Mouse (Mus musculus) mouse trophoblast stem cell (cell line): ENCODE measurements around the gene Usp29.

Experiments
- in situ Hi-C, 2 experiments: fragments of 300-500 bp; cut with MseI, MboI; formaldehyde crosslinking; loops; 2 replicates in 1 of 2; 3 replicates in 1 of 2; pipeline ENCODE4 v1.15.1; 2025

The Usp29 gene

DNA sequence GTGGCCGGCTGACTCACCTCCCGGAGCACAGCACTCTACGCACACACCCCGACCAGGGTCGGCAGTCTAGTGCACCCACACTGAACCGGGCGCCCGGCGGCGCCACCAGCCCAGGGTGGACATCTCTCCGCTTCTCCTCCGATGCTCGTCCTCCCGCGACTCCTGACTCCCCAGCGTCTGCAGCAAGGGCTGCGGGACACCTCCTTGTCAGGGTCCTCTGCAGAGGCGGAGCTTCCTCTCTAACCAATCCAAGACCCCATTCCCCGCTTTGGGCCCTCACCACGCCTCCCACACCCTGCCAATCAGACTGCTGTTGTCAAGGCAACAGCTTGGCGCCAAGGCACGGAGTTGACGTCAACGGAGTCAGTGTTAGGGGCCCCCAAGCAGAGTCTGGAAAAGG, at the start of gene Usp29, which contains the start of gene Peg3:
TSS of gene Usp29 (plus strand) at position 338 of the 400 bp plus-strand sequence.
TSS of gene Peg3 (minus strand) at position 191 of the 400 bp plus-strand sequence.
- in situ Hi-C loops = loop anchor here in 1 of 2 experiments (25.0 kb wide), 2 partner anchors 182 to 557 kb away; partner anchors contain the start of gene Gm45844

DNA sequence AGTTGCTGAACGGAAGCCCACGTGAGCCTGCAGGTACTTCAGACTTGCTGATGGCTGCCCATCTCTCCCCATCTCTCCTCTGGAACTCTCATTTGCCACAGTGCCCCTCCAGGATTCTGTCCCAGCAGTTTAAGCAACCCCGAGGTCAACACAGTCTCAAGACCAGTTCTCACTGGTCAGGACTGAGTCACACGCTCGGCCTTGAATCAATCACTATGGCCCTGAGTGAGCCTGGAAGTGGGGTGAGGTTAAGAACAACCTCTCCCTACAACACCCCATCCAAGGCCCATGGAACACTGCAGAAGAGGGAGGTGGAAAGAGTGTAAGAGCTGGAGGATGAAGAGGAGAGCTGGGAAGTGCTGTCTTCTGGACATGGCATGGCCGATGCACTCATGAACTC, 44.9 kb upstream of the Usp29 start:
- in situ Hi-C loops = loop anchor here in 1 of 2 experiments (10.0 kb wide), 1 partner anchor 101 kb away; no protein-coding TSS in a partner anchor

DNA sequence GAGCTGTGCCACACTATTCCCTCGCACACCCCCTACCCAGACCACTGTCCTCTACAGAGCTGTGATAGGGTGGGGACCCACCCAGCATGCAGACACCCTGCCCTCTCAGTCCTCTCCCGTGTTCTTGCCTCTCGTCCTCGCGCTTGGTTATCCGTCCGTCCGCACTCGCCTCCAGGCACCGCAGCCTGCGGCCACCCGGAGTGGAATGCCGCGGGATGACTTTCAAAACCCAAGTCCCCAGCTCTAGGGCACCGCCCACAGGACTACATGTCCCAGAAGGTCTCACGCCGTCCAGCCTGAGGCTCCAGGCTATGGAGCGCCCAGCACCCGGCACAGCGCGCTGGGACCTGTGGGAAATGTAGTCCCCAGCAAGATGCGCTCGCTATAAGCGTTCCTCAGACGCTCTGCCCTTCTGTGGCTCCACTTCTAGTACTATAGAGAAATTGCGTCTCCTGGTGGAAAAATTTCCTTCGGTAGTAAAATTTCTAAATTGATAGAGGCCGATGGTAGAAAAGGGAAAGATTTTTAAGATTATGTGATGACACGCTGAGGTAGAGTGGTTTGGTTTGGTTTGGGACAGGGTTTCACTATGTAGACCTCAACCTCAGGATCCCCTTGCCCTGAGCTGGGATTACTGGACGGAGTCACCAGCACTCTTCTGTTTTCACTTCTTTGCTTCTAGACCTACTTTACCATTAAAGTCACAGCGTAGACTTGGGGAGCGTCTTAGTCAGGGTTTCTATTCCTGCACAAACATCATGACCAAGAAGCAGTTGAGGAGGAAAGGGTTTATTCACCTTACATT, 33.9 kb upstream of the Usp29 start, which contains the start of gene Zim1:
TSS of gene Zim1 (minus strand) at position 210 of the 805 bp plus-strand sequence.
- in situ Hi-C loops = loop anchor here in 1 of 2 experiments (10.0 kb wide), 1 partner anchor 112 kb away; no protein-coding TSS in a partner anchor

DNA sequence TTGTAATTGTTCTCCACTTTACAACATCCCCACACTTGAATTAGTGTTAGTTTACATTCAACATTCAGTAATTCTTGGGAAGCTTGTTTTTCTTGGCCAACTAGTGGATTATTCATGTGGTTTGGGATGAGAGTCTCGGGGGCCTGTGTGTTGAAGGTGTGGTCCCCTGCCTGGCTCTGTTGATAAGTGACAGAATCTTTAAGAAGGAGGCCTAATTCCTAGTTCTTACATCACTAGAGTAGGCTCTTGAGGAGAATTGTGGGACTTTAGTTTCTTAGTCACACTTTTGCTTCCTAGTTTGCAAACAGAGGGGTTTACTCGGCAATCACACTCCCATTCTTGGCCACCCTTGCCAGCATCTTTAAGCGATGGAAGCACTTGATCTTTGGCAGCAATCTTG, 31.1 kb upstream of the Usp29 start:
- in situ Hi-C loops = loop anchor here in 1 of 2 experiments (10.0 kb wide), 1 partner anchor 114 kb away; no protein-coding TSS in a partner anchor

DNA sequence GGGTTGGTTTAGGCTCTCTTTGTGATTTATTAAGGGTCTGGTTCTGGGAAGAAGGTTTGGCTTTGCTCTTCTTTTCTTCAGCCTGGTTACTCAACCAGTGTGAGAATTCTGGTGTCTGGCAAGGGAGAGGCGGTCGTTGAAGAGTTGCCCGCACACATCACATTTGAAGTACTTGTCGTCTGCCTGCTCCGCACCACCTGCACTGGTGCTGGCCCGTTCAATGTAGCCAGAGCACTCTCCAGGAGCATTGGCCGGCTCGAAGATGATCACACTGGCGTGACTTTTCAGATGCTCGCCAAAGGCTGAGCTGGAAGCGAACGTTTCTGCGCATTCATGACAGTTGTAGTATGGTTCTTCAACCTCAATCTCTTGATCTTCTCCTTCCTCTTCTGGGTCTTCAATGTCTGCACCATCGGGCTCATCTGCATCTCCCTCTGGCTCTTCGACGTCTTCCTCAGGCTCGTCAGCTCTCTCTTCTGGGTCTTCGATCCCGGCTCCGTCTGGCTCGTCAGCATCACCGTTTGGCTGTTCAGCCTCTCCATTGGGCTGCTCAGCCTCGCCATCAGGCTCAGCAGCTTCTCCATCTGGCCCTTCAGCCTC, 22.9 kb upstream of the Usp29 start:
- in situ Hi-C loops = loop anchor here in 1 of 2 experiments (25.0 kb wide), 1 partner anchor 580 kb away; the partner anchor contains the start of gene Gm45844

DNA sequence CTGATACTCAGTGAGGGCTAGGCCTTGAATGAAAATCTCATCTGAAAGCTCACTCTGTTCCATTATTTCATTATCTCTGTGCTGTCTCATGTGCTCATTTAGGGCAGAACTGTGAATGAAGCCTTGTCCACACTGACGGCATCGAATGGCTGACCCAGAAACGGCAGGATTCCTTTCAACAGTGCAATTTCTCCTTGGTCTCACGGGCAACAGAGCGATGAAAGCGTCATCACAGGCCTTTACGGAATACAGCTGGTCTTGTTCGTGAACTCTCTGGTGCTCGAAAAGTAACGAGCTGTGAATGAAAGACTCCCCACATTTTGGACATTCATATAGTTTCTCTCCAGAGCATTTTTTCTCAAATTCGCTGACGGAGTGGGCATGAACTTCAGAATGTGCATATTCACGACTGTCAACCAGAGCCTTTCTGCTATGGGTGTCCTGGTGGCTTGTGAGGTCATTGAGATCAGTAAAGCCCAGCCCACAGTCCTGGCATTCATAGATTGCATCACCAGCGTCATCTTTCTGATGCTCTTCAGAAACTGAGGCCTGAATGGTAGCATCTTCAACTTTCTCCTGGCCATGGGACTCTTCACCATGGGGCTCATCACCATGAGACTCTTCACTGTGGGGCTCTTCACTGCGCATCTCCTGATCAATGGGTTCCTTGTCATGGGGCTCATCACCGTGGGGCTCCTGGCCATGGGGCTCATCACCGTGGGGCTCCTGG, 21.8 kb upstream of the Usp29 start:
- in situ Hi-C loops = loop anchor here in 1 of 2 experiments (25.0 kb wide), 1 partner anchor 579 kb away; the partner anchor contains the start of gene Gm45844

DNA sequence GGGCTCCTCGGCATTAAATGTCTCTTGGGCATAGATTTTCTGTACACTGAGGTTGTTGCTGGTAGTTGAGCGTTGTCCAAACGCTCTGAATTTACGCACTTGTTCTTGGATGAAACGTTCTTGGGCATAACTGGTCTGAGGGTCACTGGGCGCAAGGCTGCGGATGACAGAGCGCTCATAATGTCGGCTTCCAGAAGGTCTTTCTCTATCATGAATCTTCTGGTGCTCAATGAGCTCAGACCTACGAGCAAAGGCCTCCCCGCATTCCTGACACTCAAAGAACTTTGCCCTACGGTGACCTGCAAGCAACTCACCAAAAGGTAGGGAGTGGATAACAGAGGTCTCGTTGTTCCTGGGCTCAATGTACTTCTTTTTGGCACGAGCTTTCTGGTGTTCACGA, 21.0 kb upstream of the Usp29 start:
- in situ Hi-C loops = loop anchor here in 1 of 2 experiments (25.0 kb wide), 1 partner anchor 578 kb away; the partner anchor contains the start of gene Gm45844

DNA sequence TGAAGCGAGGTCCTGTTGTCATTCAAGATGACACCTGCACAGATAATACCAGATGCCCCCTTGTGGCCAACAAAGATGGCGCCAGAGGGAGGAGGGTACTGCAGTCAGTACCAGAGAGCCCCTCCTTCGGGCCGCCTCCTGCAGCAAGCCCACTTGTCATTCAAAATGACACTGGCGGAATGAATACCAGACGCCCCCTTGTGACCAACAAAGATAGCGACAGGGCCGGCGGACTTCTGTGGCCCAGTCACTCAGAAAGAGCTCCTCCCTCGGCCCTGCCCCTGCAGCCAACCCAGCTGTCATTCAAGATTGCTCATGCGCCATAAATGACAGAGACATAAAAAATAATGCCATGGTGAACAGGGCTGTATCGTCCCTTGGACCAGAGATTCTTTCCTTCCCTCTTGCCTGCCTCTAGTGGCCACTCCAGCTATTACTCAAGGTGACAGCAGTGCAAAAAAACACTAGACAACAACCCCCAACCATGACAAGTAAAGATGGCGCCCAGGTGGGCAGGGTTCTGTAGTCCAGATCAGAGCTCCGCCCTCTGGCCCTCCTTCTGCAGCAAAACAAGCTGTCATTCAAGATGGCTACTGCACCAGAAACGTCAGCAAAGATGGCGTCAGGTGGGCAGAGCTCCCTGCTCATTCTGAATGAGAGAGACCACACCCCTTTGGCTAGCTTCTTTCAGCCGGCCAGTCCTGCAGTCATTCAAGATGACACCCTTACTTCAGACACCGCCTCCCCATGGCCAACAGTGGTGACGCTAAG, 2.8 kb upstream of the Usp29 start:
- in situ Hi-C loops = loop anchor here in 1 of 2 experiments (25.0 kb wide), 2 partner anchors 185 to 560 kb away; partner anchors contain the start of gene Gm45844

DNA sequence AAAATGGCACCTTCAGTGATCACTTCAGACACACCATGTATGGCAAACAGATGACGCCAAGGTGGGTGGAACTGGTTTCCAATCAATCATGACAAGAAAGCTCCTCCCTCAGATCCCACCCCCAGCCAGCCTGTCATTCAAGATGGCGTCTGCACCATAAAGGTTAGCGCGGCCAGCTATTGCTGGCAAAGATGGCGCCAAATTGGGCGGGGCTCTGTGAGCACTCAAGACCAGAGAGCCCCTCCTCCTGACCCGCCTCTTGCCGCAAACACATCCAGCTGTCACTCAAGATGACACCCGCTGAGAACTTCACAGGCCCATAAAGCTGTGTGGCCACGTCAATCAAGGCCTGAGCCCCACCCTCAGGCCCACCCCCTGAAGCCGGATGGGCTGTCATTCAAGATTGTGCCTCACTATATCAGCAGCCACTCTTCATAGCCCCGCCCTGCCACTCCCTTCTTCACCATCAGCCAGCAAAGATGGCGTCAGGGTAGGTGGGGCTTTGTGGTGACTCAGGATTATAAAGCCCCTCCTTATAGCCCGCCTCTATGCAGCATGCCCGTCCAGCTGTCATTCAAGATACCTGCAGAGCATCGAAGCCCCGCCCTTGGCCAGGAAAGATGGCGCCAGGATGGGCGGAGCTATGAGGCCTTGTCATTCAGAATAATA, 2.0 kb upstream of the Usp29 start:
- in situ Hi-C loops = loop anchor here in 1 of 2 experiments (25.0 kb wide), 2 partner anchors 184 to 559 kb away; partner anchors contain the start of gene Gm45844

DNA sequence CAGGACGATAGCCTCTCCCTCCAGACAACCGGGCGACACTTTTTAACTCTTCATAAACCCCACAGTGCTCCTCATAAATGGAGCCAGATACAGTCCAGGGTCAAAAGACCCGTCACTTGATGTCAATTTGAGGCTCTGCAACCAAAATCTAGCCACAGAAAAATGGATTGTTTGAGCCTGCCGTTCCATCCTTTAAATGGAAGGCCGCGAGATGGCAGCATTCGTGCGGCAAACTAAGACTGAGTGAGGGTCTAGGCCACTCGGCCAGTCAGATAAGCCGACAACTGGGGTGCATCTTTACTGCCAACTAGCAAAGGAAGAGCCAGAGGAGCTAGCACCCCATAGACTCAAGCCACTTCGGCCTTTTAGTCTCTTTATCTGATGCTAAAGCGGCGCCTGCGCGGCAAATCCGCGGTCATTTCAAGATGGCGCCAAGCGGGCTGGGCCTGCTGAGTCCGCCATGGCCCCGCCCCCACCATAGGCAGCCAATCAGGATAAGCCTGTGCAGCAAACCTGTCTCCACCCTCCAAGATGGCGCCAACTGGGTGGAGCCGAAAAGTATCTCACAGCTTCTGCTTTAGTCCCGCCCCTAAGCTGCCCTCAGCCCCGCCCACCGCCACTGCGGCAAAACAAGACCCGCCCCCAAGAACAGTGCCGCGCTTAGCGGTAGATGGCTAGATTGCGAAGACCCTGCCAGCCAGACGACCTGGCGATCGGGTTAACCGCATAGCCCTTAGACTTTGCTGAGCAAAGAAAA, 1.1 kb upstream of the Usp29 start:
- in situ Hi-C loops = loop anchor here in 1 of 2 experiments (25.0 kb wide), 2 partner anchors 183 to 558 kb away; partner anchors contain the start of gene Gm45844

DNA sequence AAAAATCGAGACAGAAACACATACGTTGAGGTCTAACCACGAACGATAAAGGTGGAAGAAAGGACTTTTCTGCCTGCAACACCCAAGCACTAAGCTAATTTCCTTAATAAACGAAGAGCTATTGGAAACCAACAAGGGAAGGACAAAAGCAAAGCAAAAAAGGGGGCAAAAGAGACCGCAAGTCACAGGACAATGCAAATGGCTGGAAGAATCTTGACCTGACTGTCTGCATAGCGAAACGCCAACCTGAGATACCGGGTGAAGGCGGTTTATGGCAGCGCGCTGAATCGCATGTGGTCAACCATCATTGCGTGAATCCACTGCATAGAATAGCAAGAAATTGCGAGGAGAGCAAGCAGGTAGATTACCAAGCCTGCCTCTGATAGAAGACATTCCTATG, 423 bp downstream of the Usp29 start:
- in situ Hi-C loops = loop anchor here in 1 of 2 experiments (25.0 kb wide), 2 partner anchors 182 to 556 kb away; partner anchors contain the start of gene Gm45844

DNA sequence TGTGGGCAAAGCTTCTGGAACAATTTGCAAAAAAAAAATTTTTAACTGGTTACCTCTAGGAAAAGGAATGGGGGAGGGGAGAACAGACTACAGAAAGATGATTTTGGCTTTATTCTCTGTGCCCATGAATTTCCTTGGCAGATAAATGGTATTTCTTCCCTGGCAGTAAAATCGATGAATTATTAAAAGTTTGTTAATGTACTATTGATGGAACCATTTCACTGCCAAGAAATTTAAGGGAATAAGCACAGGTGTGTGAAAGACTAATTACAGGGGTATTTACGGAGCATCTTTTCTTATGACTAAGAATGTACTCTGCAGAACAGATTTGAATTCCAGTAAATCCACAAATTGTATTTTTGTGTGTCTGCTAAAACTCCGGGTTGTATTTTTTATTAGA, 995 bp downstream of the Usp29 start:
- in situ Hi-C loops = loop anchor here in 1 of 2 experiments (25.0 kb wide), 2 partner anchors 181 to 556 kb away; partner anchors contain the start of gene Gm45844

DNA sequence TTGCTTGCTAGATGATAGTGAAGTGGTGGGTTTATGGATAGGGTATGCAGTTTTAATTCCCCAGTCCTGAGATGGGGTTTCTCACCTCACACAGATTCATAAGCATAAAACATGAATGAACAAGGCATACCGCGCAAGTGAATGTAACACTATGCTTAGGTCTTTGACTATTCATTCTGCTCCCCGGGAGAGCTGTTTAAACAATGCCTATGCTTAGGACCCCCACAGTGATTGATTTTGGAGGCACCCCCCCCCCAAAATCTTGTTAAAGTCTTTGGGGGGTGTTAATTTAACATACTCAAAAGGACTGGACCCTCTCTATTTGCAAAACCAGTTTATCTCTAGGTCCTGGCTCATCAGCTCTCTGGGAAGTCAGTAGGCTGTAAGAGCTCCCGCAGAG, 1.6 kb downstream of the Usp29 start:
- in situ Hi-C loops = loop anchor here in 1 of 2 experiments (25.0 kb wide), 2 partner anchors 180 to 555 kb away; partner anchors contain the start of gene Gm45844

DNA sequence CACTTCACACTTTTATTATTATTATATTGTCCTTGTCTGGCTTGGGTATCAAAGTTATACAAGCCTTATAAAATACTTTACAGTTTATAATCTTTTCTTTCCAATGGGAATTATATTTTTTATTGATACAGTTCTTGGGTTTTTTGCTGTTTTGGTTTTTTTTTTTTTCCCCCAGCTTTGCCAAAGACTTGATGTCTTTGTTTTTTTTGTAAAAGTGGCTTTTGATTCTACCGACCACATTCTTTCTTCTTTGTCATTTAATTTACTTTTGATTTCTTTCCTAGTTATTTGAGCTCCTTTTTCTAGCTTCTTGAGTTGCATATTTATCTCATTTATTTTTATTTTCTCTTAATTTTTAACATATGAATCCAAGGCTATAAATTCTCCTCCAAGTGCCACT, 5.7 kb downstream of the Usp29 start:
- in situ Hi-C loops = loop anchor here in 1 of 2 experiments (25.0 kb wide), 2 partner anchors 176 to 551 kb away; partner anchors contain the start of gene Gm45844

DNA sequence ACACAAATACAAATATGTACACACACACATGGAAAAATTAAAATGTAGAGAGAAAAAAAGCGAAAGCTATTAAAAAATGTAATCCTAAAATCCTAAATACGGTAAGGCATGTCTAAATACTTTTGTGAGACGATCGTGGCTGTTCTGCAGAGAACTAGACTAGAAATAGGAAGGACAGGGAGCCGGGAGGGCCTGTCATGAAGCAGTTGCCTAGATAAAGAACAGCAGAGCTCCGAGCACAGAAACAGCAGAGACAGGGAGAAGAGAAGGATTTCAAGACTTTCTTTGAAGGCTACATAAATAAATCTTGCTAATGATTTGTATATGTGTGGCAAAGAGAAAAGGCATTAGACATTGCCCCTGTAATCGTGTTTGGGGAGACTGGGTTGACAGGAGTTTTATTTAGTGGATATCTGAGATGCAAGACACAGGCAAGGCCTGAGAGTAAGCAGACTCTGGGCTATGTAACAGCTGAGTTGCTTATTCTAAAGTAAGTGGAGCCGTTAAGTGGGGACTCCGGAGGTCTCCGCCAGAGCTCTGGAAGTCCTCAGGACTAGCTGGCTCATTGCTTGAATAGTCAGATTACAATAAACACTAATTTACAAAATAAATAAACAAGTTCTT, 14.0 kb downstream of the Usp29 start:
- in situ Hi-C loops = loop anchor here in 1 of 2 experiments (25.0 kb wide), 2 partner anchors 168 to 543 kb away; partner anchors contain the start of gene Gm45844

DNA sequence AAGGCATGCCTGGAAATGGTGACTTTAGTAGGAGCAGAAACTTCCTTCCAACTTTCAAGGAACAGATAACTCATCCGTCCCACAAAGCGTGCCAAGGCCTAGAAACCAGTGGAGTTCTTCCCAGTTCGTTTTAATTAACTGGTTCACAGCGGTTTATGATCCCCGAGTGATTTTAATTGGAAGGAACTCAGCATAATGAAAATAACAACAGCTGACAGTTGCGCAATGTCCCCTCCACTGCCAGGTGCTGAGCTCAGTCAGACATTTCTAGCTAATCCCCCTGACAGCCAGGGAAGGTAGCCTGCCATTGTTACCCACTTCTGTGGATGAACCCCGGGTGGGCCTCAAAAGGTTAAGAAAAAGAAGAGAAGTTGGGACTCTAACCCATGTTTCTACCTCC, 18.8 kb downstream of the Usp29 start:
- in situ Hi-C loops = loop anchor here in 1 of 2 experiments (25.0 kb wide), 2 partner anchors 163 to 538 kb away; partner anchors contain the start of gene Gm45844

DNA sequence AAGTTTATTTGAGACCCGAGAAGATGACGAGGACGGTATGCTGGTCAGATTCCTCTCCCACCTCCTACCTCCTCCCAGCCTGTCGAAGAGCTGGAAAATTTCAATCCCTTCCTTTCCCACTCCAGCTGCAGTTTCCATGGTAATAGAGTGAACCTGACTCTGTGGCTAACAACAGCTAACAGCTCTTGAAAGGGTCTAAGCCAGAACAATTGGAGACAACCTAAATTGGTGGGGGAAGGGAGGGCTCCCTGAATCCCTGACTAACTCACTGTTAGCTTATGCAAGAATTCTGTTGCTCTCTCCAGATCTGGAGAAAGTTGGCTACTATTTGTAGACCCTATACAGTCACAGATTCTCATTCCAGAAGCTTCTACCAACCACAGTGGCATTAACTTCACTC, 23.1 kb downstream of the Usp29 start:
- in situ Hi-C loops = no loop called here

DNA sequence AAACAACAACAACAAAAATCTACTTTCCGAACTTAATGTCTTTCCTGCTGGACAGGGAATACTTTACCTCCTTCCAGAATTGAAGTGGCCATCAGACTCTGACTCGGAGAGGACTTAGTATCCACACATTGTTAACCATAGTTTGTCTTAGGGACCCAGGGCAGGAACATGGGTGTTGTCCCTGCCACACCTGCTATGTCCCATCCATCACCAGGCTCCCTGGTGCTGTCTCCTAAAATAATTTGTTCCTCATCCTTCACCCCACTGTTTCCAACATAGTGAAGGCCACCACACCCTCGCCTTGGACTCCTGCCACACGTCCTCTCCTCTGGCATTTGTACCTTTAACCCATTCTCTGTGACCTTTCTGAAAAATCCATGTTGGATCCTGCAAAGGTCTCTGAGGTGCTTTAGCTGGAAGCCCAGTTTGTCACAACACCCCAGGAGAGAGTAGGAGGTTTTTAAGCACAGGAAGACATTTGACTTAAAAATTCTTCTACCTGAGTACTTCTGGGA, 26.5 kb downstream of the Usp29 start:
- in situ Hi-C loops = no loop called here
